Mouse (Mus musculus) heart, embryonic 12.5 days (tissue): Measurements from ENCODE around the gene Clip2. TPM values are rescaled to one million over a fixed set of nuclear protein-coding genes. Genes with fewer than 3 reads are reported as not detected.
"Not testable (repeated sequence)": the region's sequence is repeated elsewhere in the genome, so short reads cannot be mapped to it uniquely, and the experiment has no call there.

ENCODE experiments used
- ATAC-seq: fragments of 200-750 bp; cut with Nextera tagmentation; 2 replicates; pipeline ENCODE4 v1.8.0; 2017; ENCODE audit warnings: moderate TSS enrichment, moderate library complexity; ENCODE audit not compliant: insufficient number of reproducible peaks, low FRiP score
- H3K27ac ChIP-seq: fragments of 300-500 bp; sonication (generic); 2 replicates; pipeline ENCODE4 v1.5.1; 2016; ENCODE audit warnings: mild to moderate bottlenecking, moderate library complexity; ENCODE audit not compliant: poor library complexity, severe bottlenecking
- H3K27me3 ChIP-seq: fragments of 300-500 bp; sonication (generic); replicated peaks from 2 replicates; pipeline ENCODE4 v1.6.1; 2016; ENCODE audit warnings: mild to moderate bottlenecking, moderate library complexity
- H3K36me3 ChIP-seq: fragments of 300-500 bp; sonication (generic); 2 replicates; pipeline ENCODE4 v1.6.1; 2016; ENCODE audit warnings: mild to moderate bottlenecking, moderate library complexity
- H3K4me1 ChIP-seq: fragments of 300-500 bp; sonication (generic); replicated peaks from 2 replicates; pipeline ENCODE4 v1.6.1; 2016; ENCODE audit warnings: mild to moderate bottlenecking
- H3K4me2 ChIP-seq: fragments of 300-500 bp; sonication (generic); 2 replicates; pipeline ENCODE4 v1.6.1; 2016; ENCODE audit warnings: mild to moderate bottlenecking, moderate library complexity
- H3K4me3 ChIP-seq: fragments of 300-500 bp; sonication (generic); 2 replicates; pipeline ENCODE4 v1.5.1; 2016; ENCODE audit warnings: mild to moderate bottlenecking
- H3K9ac ChIP-seq: fragments of 300-500 bp; sonication (generic); 2 replicates; pipeline ENCODE4 v1.6.1; 2016; ENCODE audit warnings: mild to moderate bottlenecking, moderate library complexity
- H3K9me3 ChIP-seq: fragments of 300-500 bp; sonication (generic); replicated peaks from 2 replicates; pipeline ENCODE4 v1.6.1; 2016; ENCODE audit warnings: mild to moderate bottlenecking, moderate library complexity
- WGBS: fragments of 180-500 bp; shearing (Covaris S2); methylation state at CpG from one replicate; pipeline ENCODE4 v1.1.7; 2016; 5-methylcytosine and 5-hydroxymethylcytosine counted together
- polyA plus RNA-seq: library from polyadenylated mRNA; unstranded; fragments of >200 nt; fragmentation: Nextera tagmentation; extraction: Ambion mirVana; gene quantifications from 2 replicates; pipeline ENCODE4 v1.2.1, GENCODE M21; 2016

Gene Clip2
- polyA plus RNA-seq, 1 experiment from 2014 or later = 2.7 TPM

DNA sequence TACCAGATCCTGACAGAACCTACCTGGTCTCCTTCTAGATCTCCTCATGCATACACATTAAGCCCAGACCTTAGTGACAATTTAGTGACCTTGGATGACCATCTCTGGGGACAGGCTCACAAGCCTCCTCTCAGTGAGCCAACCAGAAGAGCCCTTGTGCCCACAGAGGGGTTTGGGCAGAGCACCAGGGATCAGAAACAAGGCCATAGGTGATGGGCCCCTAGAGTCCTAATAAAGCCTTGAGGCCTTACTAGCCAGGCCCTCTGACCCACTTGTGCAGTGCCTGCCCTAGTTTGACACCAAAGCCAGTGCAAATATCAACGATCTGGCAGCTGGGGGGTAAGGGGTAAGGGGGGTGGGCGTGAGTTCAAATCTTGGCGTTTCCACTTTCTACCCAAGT is 93.8 kb downstream of the Clip2 start:
- WGBS = 78% methylated on average over 3 of the region's 3 CpGs
- no peak overlapping the region for H3K27ac ChIP-seq
- H3K4me3 ChIP-seq = no peak overlapping the region
- peaks cover 1% of the 10 kb centered on the region; the same call in 1 of the 2 replicates for H3K36me3 ChIP-seq
- ATAC-seq = no peak
- no peaks in the 10 kb centered on the region for H3K9me3 ChIP-seq
- no peak overlapping the region for H3K9ac ChIP-seq
- peaks cover 19% of the 10 kb centered on the region for H3K4me1 ChIP-seq
- no peaks in the 10 kb centered on the region for H3K27me3 ChIP-seq
- no peak overlapping the region for H3K4me2 ChIP-seq

GRCm38 (mm10) chr5:134457371-134457770 is 94.9 kb downstream of the Clip2 start:
- Histone ChIP-seq H3K4me3 (no peak overlapping the region), H3K9ac (no peak overlapping the region), H3K4me1 (peaks cover 24% of the 10 kb centered on the region), H3K4me2 (no peak overlapping the region), H3K9me3 (no peaks in the 10 kb centered on the region), H3K27ac (no peak overlapping the region), H3K27me3 (no peaks in the 10 kb centered on the region), H3K36me3 (peaks cover 9% of the 10 kb centered on the region)
- ATAC-seq = no peak
- WGBS = 85% methylated on average over 2 of the region's 2 CpGs

DNA sequence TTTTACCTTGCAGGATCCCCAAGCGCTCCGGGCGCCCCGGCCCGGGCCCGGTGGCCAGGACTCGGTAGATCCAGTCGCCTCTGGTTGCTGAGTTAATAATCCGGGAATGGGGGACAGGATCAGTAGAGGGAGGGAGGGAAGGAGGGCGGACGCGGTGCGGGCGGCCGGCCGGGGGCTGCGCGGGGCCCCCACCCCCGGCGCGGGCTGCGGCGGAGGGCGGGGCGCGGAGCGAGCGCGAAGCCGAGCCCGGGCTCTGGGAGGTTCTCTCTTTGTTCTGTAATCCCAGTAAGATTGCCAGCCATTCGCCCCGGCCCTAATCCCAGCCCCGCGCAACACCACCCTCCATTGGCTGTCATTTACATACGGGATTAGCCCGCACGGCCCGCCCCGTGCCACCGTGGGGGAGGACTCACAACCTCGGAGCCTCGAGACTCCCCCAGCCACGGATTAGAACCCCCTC is 95.7 kb downstream of the Clip2 start, which contains the start of gene Gtf2ird1:
Gene Gtf2ird1 (minus strand): TSS at position 214 of the 460 bp plus-strand sequence.
- Histone ChIP-seq H3K4me2 (peak within 1 kb of the TSS; percentile 80), H3K36me3 (peaks cover 17% of the 10 kb centered on the region), H3K27ac (peak within 1 kb of the TSS; percentile 77), H3K4me1 (peaks cover 24% of the 10 kb centered on the region), H3K9ac (peak within 1 kb of the TSS; percentile 86), H3K4me3 (peak within 1 kb of the TSS; percentile 75), H3K9me3 (0 out of 2 replicates have a peak, but pooled peaks cover 8% of the 10 kb centered on the region), H3K27me3 (no peaks in the 10 kb centered on the region)
- ATAC-seq = peak; percentile 74
- under 1% methylated on average over 38 of the region's 44 CpGs for WGBS

DNA sequence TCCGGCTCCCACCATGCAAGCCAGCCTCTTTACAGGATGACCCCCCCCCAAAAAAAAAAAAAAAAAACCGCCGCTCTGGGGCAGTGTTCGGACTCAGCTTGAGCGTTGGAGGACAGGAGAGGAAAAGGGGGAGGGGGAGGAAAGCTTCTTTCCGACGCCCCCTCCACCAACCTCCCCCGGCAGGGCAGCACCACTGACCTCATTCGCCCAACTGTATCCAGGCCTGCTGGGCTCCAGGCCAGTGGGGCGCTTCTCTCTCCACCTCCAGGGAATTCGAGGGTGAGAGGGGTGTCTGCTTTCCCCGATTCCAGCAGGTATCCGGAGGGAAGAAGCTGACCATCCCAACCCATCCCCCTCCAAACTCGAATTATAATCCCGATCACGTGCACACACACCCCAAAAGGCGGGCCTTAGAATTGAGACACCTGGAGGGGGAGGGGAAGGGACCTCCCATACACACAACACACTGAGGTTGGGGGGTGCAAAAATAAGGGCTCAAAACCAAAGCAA is 96.3 kb downstream of the Clip2 start:
- H3K9ac ChIP-seq = peak overlapping the region; percentile 86
- ATAC-seq = peak; percentile 71
- peak overlapping the region; percentile 77 for H3K27ac ChIP-seq
- H3K9me3 ChIP-seq = 0 out of 2 replicates have a peak, but pooled peaks cover 8% of the 10 kb centered on the region
- H3K4me2 ChIP-seq = peak overlapping the region; percentile 80
- no peaks in the 10 kb centered on the region for H3K27me3 ChIP-seq
- 0% methylated on average over 17 of the region's 17 CpGs for WGBS
- peaks cover 21% of the 10 kb centered on the region for H3K36me3 ChIP-seq
- H3K4me3 ChIP-seq = peak overlapping the region; percentile 75
- peaks cover 24% of the 10 kb centered on the region for H3K4me1 ChIP-seq

DNA sequence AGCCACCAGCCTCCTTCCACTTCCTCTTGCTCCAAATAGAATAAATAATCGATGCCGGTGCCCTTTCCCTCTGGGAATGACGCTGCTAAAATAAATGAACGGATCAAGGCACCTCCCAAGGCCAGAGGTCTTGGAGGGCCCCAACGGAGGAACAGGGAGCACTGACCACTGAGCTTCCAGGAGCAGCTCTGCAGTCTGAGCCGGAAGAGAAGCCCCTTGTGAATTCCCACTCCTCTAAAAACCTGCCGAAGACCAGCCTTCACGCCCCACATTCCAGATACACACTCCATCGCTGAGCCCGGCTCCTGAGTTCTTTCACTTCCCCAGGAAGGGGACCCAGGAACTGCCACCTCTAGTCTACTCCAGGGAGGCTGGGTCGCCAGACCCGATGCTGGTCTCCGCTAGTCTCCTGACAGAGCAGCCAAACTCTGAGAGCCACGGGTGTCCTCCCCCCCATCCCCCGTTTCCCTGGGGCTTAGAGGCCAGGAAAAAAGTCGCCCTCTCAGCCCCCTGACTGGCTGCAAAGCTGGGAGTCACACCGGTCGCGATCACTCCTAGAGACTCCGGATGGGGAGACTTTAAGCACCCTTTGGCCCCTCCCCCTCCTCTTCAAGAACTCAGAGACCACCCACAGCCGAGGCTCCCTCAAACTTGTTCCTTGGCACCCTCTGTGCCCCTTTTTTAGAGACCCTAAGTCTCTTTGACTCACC is 96.9 kb downstream of the Clip2 start:
- peaks cover 21% of the 10 kb centered on the region for H3K36me3 ChIP-seq
- H3K27me3 ChIP-seq = no peaks in the 10 kb centered on the region
- 2% methylated on average over 21 of the region's 21 CpGs for WGBS
- peak; percentile 47 for ATAC-seq
- peak overlapping the region; percentile 86 for H3K9ac ChIP-seq
- peak overlapping the region; percentile 77 for H3K27ac ChIP-seq
- peak overlapping the region; percentile 75 for H3K4me3 ChIP-seq
- peak overlapping the region; percentile 80 for H3K4me2 ChIP-seq
- H3K4me1 ChIP-seq = peaks cover 24% of the 10 kb centered on the region
- 0 out of 2 replicates have a peak, but pooled peaks cover 8% of the 10 kb centered on the region for H3K9me3 ChIP-seq

GRCm38 (mm10) chr5:134454421-134454820 is 97.8 kb downstream of the Clip2 start:
- peak overlapping the region; percentile 86 for H3K9ac ChIP-seq
- H3K4me1 ChIP-seq = peaks cover 24% of the 10 kb centered on the region
- WGBS = 56% methylated on average over 9 of the region's 9 CpGs
- 0 out of 2 replicates have a peak, but pooled peaks cover 8% of the 10 kb centered on the region for H3K9me3 ChIP-seq
- H3K36me3 ChIP-seq = peaks cover 23% of the 10 kb centered on the region
- H3K4me3 ChIP-seq = peak overlapping the region; percentile 75
- H3K4me2 ChIP-seq = peak overlapping the region; percentile 80
- H3K27me3 ChIP-seq = no peaks in the 10 kb centered on the region
- no peak for ATAC-seq
- peak overlapping the region; percentile 77; the same call in 1 of the 2 replicates for H3K27ac ChIP-seq

DNA sequence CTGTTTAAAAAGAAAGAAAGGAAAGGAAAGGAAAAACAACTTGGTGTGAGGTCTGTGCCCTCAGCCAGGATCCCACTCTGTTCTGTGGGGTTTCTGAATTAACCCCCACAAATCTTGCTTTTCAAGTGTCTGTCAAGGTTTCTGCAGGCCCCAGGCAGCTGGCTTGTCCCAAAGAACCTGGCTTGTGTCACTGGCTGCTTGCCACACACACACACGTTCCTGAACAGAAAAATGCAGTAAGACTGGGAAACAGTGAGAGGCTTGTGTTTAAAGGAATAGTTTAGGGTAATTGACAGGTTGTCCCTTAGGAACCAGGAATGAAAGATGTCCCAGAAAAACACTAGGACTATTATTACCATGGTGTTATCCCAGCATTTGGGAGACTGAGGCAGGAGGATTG is 98.7 kb downstream of the Clip2 start:
- Histone ChIP-seq H3K9me3 (0 out of 2 replicates have a peak, but pooled peaks cover 8% of the 10 kb centered on the region), H3K9ac (no peak overlapping the region), H3K27me3 (no peaks in the 10 kb centered on the region), H3K27ac (no peak overlapping the region), H3K36me3 (peaks cover 23% of the 10 kb centered on the region), H3K4me1 (peaks cover 24% of the 10 kb centered on the region), H3K4me3 (no peak overlapping the region), H3K4me2 (peak overlapping the region; percentile 80; the same call in 1 of the 2 replicates)
- WGBS = 11% methylated on average over 1 of the region's 1 CpGs
- no peak for ATAC-seq

GRCm38 (mm10) chr5:134446755-134447154 is 105.5 kb downstream of the Clip2 start:
- WGBS = 92% methylated on average over 4 of the region's 4 CpGs
- not testable (repeated sequence) for H3K9ac ChIP-seq, H3K27ac ChIP-seq, H3K27me3 ChIP-seq, ATAC-seq, H3K4me2 ChIP-seq, H3K9me3 ChIP-seq, H3K4me3 ChIP-seq
- H3K4me1 ChIP-seq = peaks cover 30% of the 10 kb centered on the region
- H3K36me3 ChIP-seq = peaks cover 32% of the 10 kb centered on the region

DNA sequence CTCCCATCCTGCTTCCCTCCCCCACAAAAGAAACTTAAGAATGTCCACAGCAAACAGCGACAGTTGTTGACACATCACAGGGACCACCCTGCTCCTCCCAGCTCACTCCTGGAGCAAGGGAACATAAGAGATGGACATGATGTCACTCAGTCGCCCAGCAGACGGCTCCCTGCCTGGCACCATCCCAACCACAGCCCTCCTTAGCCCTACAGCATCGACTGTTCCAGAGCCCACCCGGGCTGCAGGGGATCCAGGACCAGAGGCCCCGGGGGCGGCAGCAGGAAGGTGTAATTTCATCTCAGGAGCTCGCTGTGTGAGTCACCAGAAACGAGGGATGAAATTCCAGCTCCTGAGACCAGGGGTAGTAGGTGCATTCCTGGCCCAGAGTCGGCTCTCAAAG is 106.3 kb downstream of the Clip2 start:
- no peaks in the 10 kb centered on the region for H3K27me3 ChIP-seq
- H3K27ac ChIP-seq = peak overlapping the region; percentile 93
- peaks cover 7% of the 10 kb centered on the region for H3K9me3 ChIP-seq
- H3K4me1 ChIP-seq = peaks cover 39% of the 10 kb centered on the region
- WGBS = 17% methylated on average over 10 of the region's 10 CpGs
- ATAC-seq = peak; percentile 69
- peak overlapping the region; percentile 4; the same call in 1 of the 2 replicates for H3K9ac ChIP-seq
- H3K36me3 ChIP-seq = peaks cover 26% of the 10 kb centered on the region; the same call in 1 of the 2 replicates
- H3K4me2 ChIP-seq = peak overlapping the region; percentile 33
- no peak overlapping the region for H3K4me3 ChIP-seq

DNA sequence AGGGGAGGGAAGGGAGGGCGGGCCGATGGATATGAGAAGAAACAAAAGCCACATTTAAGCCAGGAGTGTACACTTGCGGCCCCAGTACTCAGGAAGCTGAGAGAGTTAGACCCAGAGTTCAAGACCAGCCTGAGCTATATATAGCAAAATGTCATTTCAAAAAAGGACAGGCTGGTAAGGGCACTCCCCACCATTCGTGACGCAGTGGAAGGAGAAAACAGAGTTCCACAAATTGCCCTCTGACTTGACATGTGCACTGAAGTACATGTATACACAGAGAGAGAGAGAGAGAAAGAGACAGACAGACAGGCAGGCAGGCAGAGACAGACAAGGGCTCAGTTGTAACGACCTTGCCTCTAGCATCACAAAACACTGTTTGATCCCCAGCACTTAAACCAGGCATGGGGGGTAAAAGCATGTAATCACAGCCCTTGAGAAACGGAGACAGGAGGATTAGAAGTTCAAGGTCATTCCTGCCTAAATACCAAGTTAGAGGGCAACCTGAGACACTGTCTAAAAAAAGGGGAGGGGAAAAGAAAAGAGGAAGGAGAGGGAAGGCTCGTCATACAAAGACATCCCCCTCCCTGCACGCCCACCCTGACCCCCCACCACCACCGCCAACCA is 106.9 kb downstream of the Clip2 start:
- Histone ChIP-seq H3K27me3 (no peaks in the 10 kb centered on the region), H3K4me2 (peak overlapping the region; percentile 33), H3K4me1 (peaks cover 44% of the 10 kb centered on the region), H3K9me3 (peaks cover 7% of the 10 kb centered on the region), H3K9ac (peak overlapping the region; percentile 4), H3K27ac (peak overlapping the region; percentile 93), H3K36me3 (peaks cover 26% of the 10 kb centered on the region; the same call in 1 of the 2 replicates), H3K4me3 (no peak overlapping the region)
- peak; percentile 6; the same call in 1 of the 2 replicates for ATAC-seq
- 38% methylated on average over 10 of the region's 10 CpGs for WGBS

DNA sequence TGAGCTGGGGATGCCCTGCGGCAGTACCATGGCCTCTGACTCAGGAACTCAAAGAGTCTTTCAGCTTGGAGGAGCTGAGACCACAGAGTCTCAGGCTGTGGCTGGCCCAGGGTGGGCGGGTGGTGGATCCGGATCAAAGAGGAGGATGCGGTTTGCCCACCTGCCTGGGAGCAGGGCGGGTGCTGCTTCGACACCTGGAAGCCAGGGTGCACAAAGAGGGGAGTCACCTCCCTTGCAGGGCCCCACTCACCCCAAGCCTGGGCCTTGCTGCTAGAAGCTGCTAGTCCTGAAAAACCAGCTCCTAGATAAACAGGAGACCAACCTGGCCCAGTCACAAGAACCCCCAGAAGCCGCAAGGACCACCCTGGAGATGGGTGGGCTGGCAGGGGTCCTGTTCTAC is 107.8 kb downstream of the Clip2 start:
- Histone ChIP-seq H3K4me2 (0 out of 2 replicates have a peak overlapping the region, but pooled peaks have one; percentile 29), H3K4me1 (peaks cover 53% of the 10 kb centered on the region), H3K27me3 (no peaks in the 10 kb centered on the region), H3K9ac (0 out of 2 replicates have a peak overlapping the region, but pooled peaks have one; percentile 2), H3K36me3 (peaks cover 26% of the 10 kb centered on the region; the same call in 1 of the 2 replicates), H3K27ac (peak overlapping the region; percentile 93), H3K9me3 (peaks cover 7% of the 10 kb centered on the region), H3K4me3 (no peak overlapping the region)
- WGBS = 93% methylated on average over 7 of the region's 7 CpGs
- no peak for ATAC-seq
